Mouse (Mus musculus): Measurements from ENCODE around the gene Fam207a.

Gene Fam207a

DNA sequence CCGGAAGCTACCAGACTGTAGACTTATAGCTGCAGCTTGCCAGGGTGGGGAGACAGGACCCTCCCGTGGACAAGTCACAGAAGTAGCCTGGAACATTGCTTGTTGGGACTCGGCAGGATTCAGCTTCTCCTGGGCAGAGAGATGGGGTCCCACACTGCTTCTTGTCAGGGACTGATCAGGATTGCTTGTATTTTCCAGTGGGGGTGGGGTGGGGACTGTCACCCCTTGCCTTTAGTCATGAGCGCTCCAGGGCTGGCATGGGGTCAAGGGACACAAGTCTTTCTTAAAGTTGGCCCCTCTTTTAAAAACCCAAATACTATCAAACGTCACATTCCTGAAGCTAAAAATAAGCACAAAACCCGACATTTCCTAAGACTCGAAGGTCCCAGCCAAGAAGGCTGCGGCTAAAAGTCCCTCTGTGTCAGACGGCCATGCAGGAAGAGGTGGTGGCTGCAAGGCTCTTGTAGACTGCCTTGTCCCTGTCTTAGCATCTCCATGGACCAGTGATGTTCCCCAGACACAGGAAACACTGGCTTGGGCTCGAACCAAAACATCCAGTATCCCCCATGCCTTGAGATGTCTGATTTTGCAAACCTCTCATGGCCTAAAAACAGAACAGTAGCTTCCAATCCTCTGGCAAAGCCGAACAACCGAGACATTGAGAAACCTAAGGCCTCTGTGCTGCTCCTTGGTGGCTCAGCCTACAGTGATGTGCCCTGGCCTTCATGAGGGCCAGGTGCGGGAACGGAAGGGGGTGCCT lies 60.2 kb downstream of the Fam207a start:
- DNase-seq (ENCODE audit: low spot score in 2 of 2), result no peak

DNA sequence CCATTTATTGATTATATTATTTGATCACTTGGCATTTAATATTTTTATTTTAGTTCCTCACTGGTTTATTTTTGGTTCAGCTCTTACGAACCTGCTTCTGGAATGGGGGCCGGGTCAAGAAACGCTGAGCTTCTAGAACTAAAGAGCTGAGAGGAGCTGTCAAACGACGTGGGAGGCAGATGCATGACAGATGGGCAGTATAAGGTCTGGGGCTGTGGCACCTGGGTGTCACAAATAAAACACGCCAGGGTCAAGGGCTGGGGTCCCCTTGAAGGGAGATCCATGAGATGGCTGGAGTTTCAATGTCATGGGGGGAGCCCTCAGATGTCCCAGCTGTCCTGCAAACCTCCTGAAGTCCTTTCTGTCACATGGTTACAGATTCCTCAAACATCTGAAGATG lies 60.8 kb downstream of the Fam207a start:
- DNase-seq (ENCODE audit: low spot score in 2 of 2), result no peak

DNA sequence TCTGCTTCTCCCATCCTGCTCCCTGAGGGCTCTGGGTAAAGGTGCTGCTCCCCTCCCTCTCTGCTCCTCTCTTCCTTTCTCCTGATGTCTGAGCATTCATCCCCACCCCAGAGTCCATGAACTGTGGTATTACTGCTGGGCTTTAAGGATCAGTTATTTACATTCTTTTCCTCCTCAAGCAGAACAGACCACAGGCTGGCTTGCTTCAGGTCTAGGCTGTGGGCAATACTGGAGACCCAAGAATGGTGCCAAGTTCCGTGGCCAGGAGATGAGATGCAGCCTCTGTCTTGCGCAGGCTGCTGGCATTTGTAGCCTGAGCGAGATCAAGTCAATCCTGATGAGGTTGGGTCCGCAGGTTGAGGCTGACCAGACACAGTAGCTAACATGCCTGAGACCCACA lies 63.8 kb downstream of the Fam207a start:
- DNase-seq (ENCODE audit: low spot score in 2 of 2), result no peak

DNA sequence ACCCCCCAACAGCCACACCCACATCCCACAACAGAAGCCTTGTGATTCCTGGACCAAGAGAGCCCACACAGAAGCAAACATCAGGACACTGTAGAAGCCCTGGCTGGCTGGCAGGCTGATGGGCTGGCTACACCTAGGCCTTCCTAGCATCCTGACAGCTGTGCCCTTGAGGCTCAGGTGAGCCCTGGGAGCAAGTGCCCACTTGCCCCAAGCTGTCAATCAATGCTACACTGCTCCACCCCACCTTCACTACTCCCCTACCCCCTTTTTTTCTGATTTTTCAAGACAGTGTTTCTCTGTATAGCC lies 65.5 kb downstream of the Fam207a start:
- DNase-seq (ENCODE audit: low spot score in 2 of 2), result no peak

DNA sequence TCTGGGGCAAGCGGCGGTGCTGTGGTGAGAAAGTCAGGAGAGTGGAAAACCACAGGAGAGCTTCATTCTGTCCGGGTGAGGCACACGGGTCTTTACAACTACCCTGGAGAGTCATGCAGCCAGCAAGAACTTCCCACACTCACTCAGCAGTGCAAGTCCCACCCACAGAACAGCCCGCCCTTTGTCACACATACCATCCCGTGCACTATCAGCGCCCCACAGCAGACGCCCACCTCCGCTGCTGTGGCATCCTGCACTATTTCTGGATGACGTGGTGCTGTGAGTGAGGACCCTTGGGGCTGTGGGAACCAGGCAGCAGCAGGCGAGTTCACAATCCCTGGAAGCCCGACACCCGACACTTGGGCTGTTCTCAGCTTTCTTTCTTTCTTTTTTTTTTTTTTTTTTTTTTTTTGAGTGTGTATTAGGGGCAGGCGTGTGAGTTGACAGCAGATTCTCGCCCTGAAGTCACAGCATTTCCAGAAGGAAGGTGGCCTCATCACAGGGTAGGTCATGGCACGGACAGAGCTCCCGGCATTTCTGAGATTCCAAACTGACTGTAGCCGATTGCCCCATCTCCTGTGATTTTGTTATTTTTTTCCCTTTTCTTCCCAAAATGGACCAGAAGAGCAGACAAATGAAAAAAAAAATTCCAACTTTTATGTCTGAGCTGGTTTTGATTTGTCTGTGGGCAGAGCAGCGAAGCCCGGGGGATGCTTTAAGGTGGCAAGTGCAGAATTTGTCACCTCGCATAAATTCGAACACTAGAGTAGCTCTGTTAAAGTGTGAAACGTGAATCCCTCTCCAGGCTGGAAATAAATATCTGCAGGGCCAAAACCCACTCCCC lies 66.0 kb downstream of the Fam207a start:
- no peak for DNase-seq (ENCODE audit: low spot score in 2 of 2)

DNA sequence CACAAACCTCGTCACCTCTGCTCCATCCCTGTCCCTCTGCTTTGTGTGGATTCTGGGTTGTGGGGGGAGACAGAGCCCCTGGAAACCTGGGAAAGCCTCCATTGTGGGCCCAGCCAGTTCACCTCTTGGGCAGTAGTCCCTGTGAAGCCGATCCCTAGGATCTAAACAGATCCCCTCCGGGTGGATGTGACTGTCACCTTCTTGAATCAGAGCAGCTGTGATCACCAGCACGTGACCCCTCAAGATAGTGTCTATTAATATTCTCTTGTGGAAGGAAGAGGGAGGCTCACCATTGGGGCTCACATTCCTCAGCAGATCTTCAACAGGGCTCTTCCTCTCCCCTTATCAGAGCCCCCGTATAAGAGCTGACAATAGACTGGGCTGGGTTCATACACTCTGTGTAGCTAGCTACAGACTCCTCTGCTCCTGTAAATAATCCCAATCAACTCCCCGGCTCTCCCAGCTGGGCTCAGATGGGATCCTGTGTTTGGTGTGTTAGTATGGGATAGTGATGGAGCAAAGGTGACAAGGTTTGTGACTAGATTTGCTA lies 66.8 kb downstream of the Fam207a start:
- DNase-seq (ENCODE audit: low spot score in 2 of 2), result no peak

DNA sequence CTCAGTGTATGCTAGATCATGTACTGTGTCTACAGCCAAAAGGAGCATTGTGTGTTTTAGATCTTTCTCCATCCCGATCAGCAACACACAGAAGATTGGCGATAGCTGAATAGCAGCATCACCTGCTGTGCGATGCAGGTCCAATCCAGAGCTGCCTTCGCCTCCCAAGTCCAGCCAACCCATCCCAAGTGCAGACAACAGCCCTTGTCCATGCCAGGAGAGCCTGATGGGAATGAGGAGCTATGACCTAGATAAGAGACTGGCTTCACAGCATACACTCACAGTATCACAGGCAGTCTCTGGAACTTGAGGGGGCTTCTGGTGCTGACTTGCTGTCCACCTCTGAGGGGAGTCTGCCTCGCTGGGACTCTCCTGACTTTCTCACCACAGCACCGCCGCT lies 67.4 kb downstream of the Fam207a start:
- DNase-seq (ENCODE audit: low spot score in 2 of 2), result no peak

DNA sequence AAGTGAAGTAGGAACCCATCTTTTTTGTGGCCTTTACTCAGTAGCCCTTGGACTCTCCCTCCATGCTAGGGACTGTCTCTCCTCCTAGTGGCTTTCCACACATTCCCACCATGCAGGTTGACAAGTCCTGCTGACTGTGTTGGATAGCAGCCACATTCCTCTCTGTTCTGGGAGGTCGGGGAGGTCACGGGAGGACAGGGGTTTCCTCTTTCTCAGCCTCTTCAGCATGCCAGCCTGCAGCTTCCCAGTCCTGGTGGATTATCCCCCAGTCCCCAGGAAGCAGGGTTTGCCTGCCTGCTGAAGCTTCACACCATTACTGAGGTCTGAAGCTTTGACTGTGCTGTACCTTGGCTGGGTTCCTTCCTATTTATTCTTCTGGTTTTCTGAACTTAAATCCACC lies 67.8 kb downstream of the Fam207a start:
- no peak for DNase-seq (ENCODE audit: low spot score in 2 of 2)

DNA sequence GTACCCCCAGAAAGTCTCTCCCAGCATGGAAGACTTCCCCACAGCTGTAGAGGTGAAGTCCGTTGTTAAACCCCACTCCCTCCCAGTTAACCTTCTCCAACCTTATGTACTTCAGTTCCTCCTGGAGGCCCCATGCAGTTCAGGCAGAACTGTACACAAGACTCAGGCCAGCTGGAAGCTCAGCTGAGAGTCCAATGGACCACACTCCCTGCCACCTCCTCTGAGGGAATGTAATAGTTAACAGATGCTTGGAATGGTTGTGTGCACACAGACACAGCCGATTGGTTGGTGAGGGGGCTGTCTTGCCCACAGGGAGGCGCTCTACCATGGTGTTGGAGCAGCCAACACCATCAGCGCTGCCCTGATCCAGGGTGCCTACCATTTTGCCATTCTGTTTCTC lies 73.3 kb downstream of the Fam207a start:
- no peak for DNase-seq (ENCODE audit: low spot score in 2 of 2)

DNA sequence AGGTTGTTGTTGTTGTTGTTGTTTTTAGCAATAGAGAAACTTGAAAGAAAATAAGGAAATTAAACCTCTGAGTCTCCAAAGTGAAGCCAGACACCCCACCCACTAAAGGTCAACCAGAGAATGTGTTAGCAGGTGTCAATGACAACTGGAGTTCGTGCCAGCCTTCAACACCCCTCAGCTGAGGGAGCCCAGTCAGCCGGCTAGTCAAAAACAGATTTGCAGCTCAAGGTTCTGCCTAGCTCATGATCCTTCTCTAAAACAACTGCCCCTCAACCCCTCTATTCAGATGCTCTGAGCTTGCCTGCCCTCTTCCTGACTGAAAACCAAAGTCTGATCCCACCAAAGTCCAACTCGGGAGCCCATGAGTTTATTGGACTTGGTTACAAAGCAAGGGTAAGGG lies 73.8 kb downstream of the Fam207a start:
- no peak for DNase-seq (ENCODE audit: low spot score in 2 of 2)

DNA sequence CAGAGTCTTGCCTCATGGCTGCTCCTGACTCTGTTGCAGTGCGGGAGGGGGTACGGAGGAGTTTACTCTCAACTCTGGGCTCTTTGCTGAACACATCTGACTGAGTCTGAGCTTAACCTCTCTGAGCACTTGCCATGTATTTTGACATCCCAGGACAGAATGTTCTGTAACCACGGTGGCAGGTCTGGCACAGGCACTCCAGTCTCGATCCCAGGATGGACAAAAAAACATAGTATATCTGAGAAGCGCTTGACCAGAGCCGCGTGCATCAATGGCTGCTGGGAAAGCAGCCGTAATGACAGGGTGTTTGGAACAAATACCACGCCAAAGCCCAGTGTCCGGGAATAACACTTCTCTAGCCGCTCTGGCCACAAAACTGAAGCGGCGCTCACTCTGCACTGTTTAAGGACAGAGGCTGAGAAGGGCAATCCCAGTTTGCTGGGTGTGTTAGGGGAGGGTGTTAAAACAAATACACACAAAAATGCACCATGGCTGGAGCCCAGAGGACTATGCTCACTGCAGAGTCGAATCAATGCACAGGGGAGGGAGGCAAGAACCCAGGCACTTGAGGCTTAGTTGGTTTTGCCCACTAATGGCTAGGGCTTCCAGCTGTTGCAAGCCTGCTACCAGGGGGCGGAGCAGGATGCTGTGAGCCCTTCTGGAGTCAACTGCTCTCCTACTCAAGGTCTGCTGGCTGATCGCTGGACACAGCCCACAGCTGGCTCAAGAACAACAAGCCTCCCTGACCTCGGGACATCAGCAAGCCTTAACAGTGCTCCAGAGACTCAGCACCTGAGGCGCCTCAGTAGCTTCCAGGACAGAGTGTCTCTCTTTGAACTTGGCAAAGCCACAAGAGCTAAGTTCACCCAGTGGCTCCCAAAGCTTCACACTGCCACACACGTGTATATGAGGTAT lies 74.5 kb downstream of the Fam207a start:
- DNase-seq (ENCODE audit: low spot score in 2 of 2), result peak; percentile 13 to 65

DNA sequence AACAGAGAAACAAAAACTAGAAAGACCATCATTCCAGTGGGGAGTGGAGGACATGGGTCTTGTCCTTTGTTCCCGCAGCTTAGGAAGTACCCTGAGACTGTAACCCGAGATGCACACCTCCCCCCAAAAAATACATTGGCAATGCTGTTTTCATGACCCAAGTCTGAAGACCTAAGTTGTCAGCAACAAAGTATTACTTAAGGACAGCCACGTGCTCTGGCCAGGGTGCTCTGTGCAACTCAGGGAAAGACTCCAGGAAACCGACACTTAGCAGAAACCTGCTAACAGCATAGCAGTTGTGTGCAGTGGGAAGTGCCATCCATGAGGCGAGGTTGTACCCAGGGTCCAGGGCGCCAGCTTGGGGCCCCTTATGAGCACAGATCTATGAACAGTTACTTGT lies 75.3 kb downstream of the Fam207a start:
- DNase-seq (ENCODE audit: low spot score in 2 of 2), result no peak

DNA sequence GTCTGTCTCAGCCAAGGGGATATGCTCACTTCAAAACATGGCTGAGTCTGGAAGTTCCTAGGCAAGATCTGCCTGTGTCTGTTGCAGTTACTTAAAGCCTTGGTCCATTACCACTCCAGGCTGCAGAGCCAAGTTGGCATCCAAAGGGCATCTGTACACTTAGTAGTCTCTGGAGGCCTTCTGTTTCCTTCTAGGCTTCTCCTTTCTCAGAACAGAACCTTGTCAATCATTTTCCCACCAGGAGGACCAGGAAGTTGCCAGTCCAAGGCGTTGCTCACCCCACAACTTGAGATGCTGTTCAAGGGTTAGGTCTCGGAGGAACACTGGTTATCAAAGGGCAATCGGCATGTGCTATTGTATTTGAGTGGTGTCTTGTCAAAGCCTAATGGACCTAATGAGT lies 76.6 kb downstream of the Fam207a start:
- DNase-seq (ENCODE audit: low spot score in 2 of 2), result no peak

DNA sequence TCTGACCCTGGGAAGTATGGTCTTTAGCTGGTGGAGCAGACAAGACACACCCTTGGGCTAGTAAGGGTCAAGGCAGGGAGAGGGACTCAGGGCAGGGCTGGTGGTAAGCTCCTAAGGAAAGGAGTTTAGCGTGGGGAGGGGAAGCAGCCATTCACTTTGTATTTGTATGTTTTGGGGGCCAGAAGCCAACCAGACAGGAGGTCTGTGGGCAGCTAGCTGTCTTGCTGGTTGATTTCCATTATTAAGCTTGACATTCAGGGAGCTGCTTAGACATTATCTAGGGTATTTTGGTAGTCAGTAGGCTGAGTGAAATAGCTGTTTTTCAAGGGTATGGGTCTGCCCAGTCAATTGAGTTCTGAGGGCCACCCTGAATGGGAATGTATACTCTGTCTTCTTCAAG lies 77.6 kb downstream of the Fam207a start:
- DNase-seq (ENCODE audit: low spot score in 2 of 2), result no peak

All from urinary bladder, postnatal 36 days (tissue).